Mouse (Mus musculus): ENCODE measurements around the gene Arhgef7. TPM values are rescaled to one million over a fixed set of nuclear protein-coding genes. Genes with fewer than 3 reads are reported as not detected.
A peak's percentile ranks its signal among the peaks of the same experiment; 100 is the strongest.

Arhgef7 gene
- polyA plus RNA-seq, 1 experiment from 2014 or later, result 67.5 TPM

GRCm38 (mm10) chr8:11821451-11822206 is 94.1 kb downstream of the Arhgef7 start:
- Histone ChIP-seq H3K4me2 (ENCODE audit: low read length) (peak overlapping the region; percentile 31), H3K4me1 (ENCODE audit: control insufficient read depth in 2 of 2, insufficient read depth in 2 of 2, low read length in 2 of 2) (peaks cover 33 to 47% of the 10 kb centered on the region in 2 experiments), H3K27me3 (ENCODE audit: control insufficient read depth, insufficient read depth, low read length) (no peaks in the 10 kb centered on the region), H3K36me3 (ENCODE audit: control insufficient read depth, insufficient read depth, low read length) (peaks cover 97% of the 10 kb centered on the region), H3K9ac (ENCODE audit: low read length) (peak overlapping the region; percentile 40; the same call in 1 of the 2 replicates), H3K4me3 (ENCODE audit: control insufficient read depth in 1 of 2, insufficient read depth in 1 of 2, low read depth in 1 of 2, low read length in 2 of 2) (no peak overlapping the region), H3K27ac (replicated peaks in 1 of 2; ENCODE audit: control insufficient read depth in 1 of 2, insufficient read depth in 1 of 2, low read depth in 2 of 2, low read length in 2 of 2) (peak overlapping the region; percentile 87 to 96), H3K9me3 (ENCODE audit: control insufficient read depth, low read length) (no peaks in the 10 kb centered on the region)
- 31% methylated on average over 14 of the region's 14 CpGs for WGBS
- ATAC-seq (ENCODE audit: insufficient number of reproducible peaks, insufficient read depth, low FRiP score, low read depth), result peak; percentile 73

- peak overlapping the region; percentile 31; the same call in 1 of the 2 replicates for H3K4me2 ChIP-seq (ENCODE audit: low read length)
- no peak overlapping the region for H3K4me3 ChIP-seq (ENCODE audit: control insufficient read depth in 1 of 2, insufficient read depth in 1 of 2, low read depth in 1 of 2, low read length in 2 of 2)
- WGBS, result 43% methylated on average over 9 of the region's 9 CpGs
- ATAC-seq (ENCODE audit: insufficient number of reproducible peaks, insufficient read depth, low FRiP score, low read depth), result no peak
- H3K9ac ChIP-seq (ENCODE audit: low read length), result peak overlapping the region; percentile 39; the same call in 1 of the 2 replicates
- H3K4me1 ChIP-seq (ENCODE audit: control insufficient read depth in 2 of 2, insufficient read depth in 2 of 2, low read length in 2 of 2), result peaks cover 33 to 47% of the 10 kb centered on the region in 2 experiments
- no peaks in the 10 kb centered on the region for H3K27me3 ChIP-seq (ENCODE audit: control insufficient read depth, insufficient read depth, low read length)
- H3K27ac ChIP-seq (replicated peaks in 1 of 2; ENCODE audit: control insufficient read depth in 1 of 2, insufficient read depth in 1 of 2, low read depth in 2 of 2, low read length in 2 of 2), result peak overlapping the region; percentile 70 to 96
- H3K9me3 ChIP-seq (ENCODE audit: control insufficient read depth, low read length), result no peaks in the 10 kb centered on the region
- H3K36me3 ChIP-seq (ENCODE audit: control insufficient read depth, insufficient read depth, low read length), result peaks cover 97% of the 10 kb centered on the region
Observed at GRCm38 (mm10) chr8:11822550-11823060, 95.1 kb downstream of the Arhgef7 start.

- no peaks in the 10 kb centered on the region for H3K27me3 ChIP-seq (ENCODE audit: control insufficient read depth, insufficient read depth, low read length)
- H3K9ac ChIP-seq (ENCODE audit: low read length), result no peak overlapping the region
- H3K4me1 ChIP-seq (ENCODE audit: control insufficient read depth in 2 of 2, insufficient read depth in 2 of 2, low read length in 2 of 2), result peaks cover 24 to 38% of the 10 kb centered on the region in 2 experiments
- 75% methylated on average over 3 of the region's 3 CpGs for WGBS
- peaks cover 99% of the 10 kb centered on the region for H3K36me3 ChIP-seq (ENCODE audit: control insufficient read depth, insufficient read depth, low read length)
- no peaks in the 10 kb centered on the region for H3K9me3 ChIP-seq (ENCODE audit: control insufficient read depth, low read length)
- ATAC-seq (ENCODE audit: insufficient number of reproducible peaks, insufficient read depth, low FRiP score, low read depth), result no peak
- H3K4me3 ChIP-seq (ENCODE audit: control insufficient read depth in 1 of 2, insufficient read depth in 1 of 2, low read depth in 1 of 2, low read length in 2 of 2), result no peak overlapping the region
- H3K27ac ChIP-seq (replicated peaks in 1 of 2; ENCODE audit: control insufficient read depth in 1 of 2, insufficient read depth in 1 of 2, low read depth in 2 of 2, low read length in 2 of 2), result no peak overlapping the region
- H3K4me2 ChIP-seq (ENCODE audit: low read length), result no peak overlapping the region
Observed at GRCm38 (mm10) chr8:11825756-11826155, 98.2 kb downstream of the Arhgef7 start.

- Histone ChIP-seq H3K4me1 (ENCODE audit: control insufficient read depth in 2 of 2, insufficient read depth in 2 of 2, low read length in 2 of 2) (peaks cover 15 to 28% of the 10 kb centered on the region in 2 experiments), H3K4me3 (ENCODE audit: control insufficient read depth in 1 of 2, insufficient read depth in 1 of 2, low read depth in 1 of 2, low read length in 2 of 2) (no peak overlapping the region), H3K27ac (replicated peaks in 1 of 2; ENCODE audit: control insufficient read depth in 1 of 2, insufficient read depth in 1 of 2, low read depth in 2 of 2, low read length in 2 of 2) (no peak overlapping the region), H3K36me3 (ENCODE audit: control insufficient read depth, insufficient read depth, low read length) (peaks cover 100% of the 10 kb centered on the region), H3K9me3 (ENCODE audit: control insufficient read depth, low read length) (no peaks in the 10 kb centered on the region), H3K27me3 (ENCODE audit: control insufficient read depth, insufficient read depth, low read length) (no peaks in the 10 kb centered on the region), H3K4me2 (ENCODE audit: low read length) (no peak overlapping the region), H3K9ac (ENCODE audit: low read length) (no peak overlapping the region)
- ATAC-seq (ENCODE audit: insufficient number of reproducible peaks, insufficient read depth, low FRiP score, low read depth), result no peak
- 77% methylated on average over 3 of the region's 3 CpGs for WGBS
Observed at GRCm38 (mm10) chr8:11827312-11827711, 99.8 kb downstream of the Arhgef7 start.

- H3K4me2 ChIP-seq (ENCODE audit: low read length), result no peak overlapping the region
- no peak overlapping the region for H3K27ac ChIP-seq (replicated peaks in 1 of 2; ENCODE audit: control insufficient read depth in 1 of 2, insufficient read depth in 1 of 2, low read depth in 2 of 2, low read length in 2 of 2)
- WGBS, result 73% methylated on average over 16 of the region's 16 CpGs
- no peak overlapping the region for H3K9ac ChIP-seq (ENCODE audit: low read length)
- peaks cover 100% of the 10 kb centered on the region for H3K36me3 ChIP-seq (ENCODE audit: control insufficient read depth, insufficient read depth, low read length)
- no peak overlapping the region for H3K4me3 ChIP-seq (ENCODE audit: control insufficient read depth in 1 of 2, insufficient read depth in 1 of 2, low read depth in 1 of 2, low read length in 2 of 2)
- no peaks in the 10 kb centered on the region for H3K9me3 ChIP-seq (ENCODE audit: control insufficient read depth, low read length)
- peaks cover 2 to 13% of the 10 kb centered on the region in 2 experiments; a peak in 2 of 4 replicates for H3K4me1 ChIP-seq (ENCODE audit: control insufficient read depth in 2 of 2, insufficient read depth in 2 of 2, low read length in 2 of 2)
- H3K27me3 ChIP-seq (ENCODE audit: control insufficient read depth, insufficient read depth, low read length), result no peaks in the 10 kb centered on the region
- ATAC-seq (ENCODE audit: insufficient number of reproducible peaks, insufficient read depth, low FRiP score, low read depth), result no peak
Observed at GRCm38 (mm10) chr8:11830214-11831046, 102.9 kb downstream of the Arhgef7 start.

GRCm38 (mm10) chr8:11831174-11831573 is 103.7 kb downstream of the Arhgef7 start:
- no peak overlapping the region for H3K9ac ChIP-seq (ENCODE audit: low read length)
- WGBS, result 72% methylated on average over 10 of the region's 10 CpGs
- peaks cover 3 to 11% of the 10 kb centered on the region in 2 experiments; a peak in 2 of 4 replicates for H3K4me1 ChIP-seq (ENCODE audit: control insufficient read depth in 2 of 2, insufficient read depth in 2 of 2, low read length in 2 of 2)
- H3K4me3 ChIP-seq (ENCODE audit: control insufficient read depth in 1 of 2, insufficient read depth in 1 of 2, low read depth in 1 of 2, low read length in 2 of 2), result no peak overlapping the region
- no peak for ATAC-seq (ENCODE audit: insufficient number of reproducible peaks, insufficient read depth, low FRiP score, low read depth)
- no peak overlapping the region for H3K4me2 ChIP-seq (ENCODE audit: low read length)
- H3K36me3 ChIP-seq (ENCODE audit: control insufficient read depth, insufficient read depth, low read length), result peaks cover 100% of the 10 kb centered on the region
- no peaks in the 10 kb centered on the region for H3K27me3 ChIP-seq (ENCODE audit: control insufficient read depth, insufficient read depth, low read length)
- no peak overlapping the region for H3K27ac ChIP-seq (replicated peaks in 1 of 2; ENCODE audit: control insufficient read depth in 1 of 2, insufficient read depth in 1 of 2, low read depth in 2 of 2, low read length in 2 of 2)
- H3K9me3 ChIP-seq (ENCODE audit: control insufficient read depth, low read length), result no peaks in the 10 kb centered on the region

- no peaks in the 10 kb centered on the region for H3K27me3 ChIP-seq (ENCODE audit: control insufficient read depth, insufficient read depth, low read length)
- no peaks in the 10 kb centered on the region for H3K9me3 ChIP-seq (ENCODE audit: control insufficient read depth, low read length)
- no peak overlapping the region for H3K9ac ChIP-seq (ENCODE audit: low read length)
- WGBS, result 85% methylated on average over 5 of the region's 5 CpGs
- H3K36me3 ChIP-seq (ENCODE audit: control insufficient read depth, insufficient read depth, low read length), result peaks cover 96% of the 10 kb centered on the region
- ATAC-seq (ENCODE audit: insufficient number of reproducible peaks, insufficient read depth, low FRiP score, low read depth), result no peak
- no peak overlapping the region for H3K4me3 ChIP-seq (ENCODE audit: control insufficient read depth in 1 of 2, insufficient read depth in 1 of 2, low read depth in 1 of 2, low read length in 2 of 2)
- H3K4me1 ChIP-seq (ENCODE audit: control insufficient read depth in 2 of 2, insufficient read depth in 2 of 2, low read length in 2 of 2), result peaks cover 2 to 13% of the 10 kb centered on the region in 2 experiments; a peak in 3 of 4 replicates
- no peak overlapping the region for H3K4me2 ChIP-seq (ENCODE audit: low read length)
- no peak overlapping the region for H3K27ac ChIP-seq (replicated peaks in 1 of 2; ENCODE audit: control insufficient read depth in 1 of 2, insufficient read depth in 1 of 2, low read depth in 2 of 2, low read length in 2 of 2)
Observed at GRCm38 (mm10) chr8:11831939-11832338, 104.4 kb downstream of the Arhgef7 start.
